Mouse (Mus musculus): Measurements from ENCODE around the gene Shld1. TPM values are rescaled to one million over a fixed set of nuclear protein-coding genes. Genes with fewer than 3 reads are reported as not detected.

Shld1 gene
- 10 to 100 TPM; 33.2 to 39.7 TPM for total RNA-seq (2021)
- long read RNA-seq, experiment 1, partial matches to known transcripts = 22 of 52 reads
- long read RNA-seq, experiment 1, other reads (novel, unspliced or antisense) = 24 of 52 reads
- long read RNA-seq, experiment 2, partial matches to known transcripts = 22 of 25 reads
- long read RNA-seq, experiment 2, other reads (novel, unspliced or antisense) = 1 of 25 reads

GRCm38 (mm10) chr2:132686756-132687737, at the start of gene Shld1:
Gene Shld1, plus strand, starts transcription at chr2:132686931.
- peak; percentile 84 to 90 for DNase-seq
- intact Hi-C loops (cut with DNase I) = loop anchor here (2.0 to 5.0 kb wide), 2 partner anchors 45 to 108 kb away; no protein-coding TSS in a partner anchor

- no peak for DNase-seq
- intact Hi-C loops (cut with DNase I) = no loop called here
Measured at GRCm38 (mm10) chr2:132638306-132638705, 48.4 kb upstream of the Shld1 start.

GRCm38 (mm10) chr2:132639337-132639736, 47.4 kb upstream of the Shld1 start:
- intact Hi-C loops (cut with DNase I) = no loop called here

DNA sequence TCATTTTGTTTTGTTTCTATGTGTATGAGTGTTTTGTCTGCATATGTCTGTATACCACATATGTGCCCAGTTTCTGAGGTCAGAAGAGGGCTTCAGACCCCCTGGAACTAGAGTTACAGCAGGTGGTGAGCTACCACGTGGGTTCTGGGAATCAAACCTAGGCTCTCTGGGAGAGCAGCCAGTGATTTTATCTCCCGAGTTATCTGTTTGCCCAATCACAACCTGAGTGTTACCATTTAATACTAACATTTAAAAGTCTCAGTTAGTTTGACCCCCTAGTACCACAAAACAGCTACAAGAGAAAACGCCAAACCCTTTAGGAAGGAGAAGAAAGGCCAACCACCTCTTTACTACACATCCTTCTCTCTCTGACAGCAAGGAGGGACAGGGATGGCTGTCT, 45.5 kb upstream of the Shld1 start:
- no peak for DNase-seq
- intact Hi-C loops (cut with DNase I) = loop anchor here (5.0 kb wide), 1 partner anchor 46 kb away; the partner anchor contains the start of gene Shld1

More at GRCm38 (mm10) chr2:132639337-132639736, 47.4 kb upstream of the Shld1 start:
- peak; percentile 5 to 21 for DNase-seq

DNA sequence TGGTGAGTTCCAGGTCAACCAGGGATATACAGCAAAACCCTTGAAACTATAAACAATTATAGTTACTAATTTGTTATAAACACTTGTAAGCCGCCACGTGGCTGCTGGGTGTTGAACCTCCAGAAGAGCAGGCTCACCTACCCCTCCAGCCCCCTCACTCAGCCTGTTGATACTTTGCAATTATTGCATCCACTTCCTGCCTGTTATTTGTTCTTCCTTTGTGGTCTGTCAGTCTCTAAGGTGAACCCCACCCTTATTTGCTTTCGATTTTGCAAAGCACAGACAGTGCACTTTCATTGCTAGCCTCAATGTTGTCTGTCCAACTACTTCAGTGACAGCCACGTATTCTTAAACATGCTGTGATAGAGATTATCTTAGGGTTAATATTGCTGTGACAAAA, 43.6 kb upstream of the Shld1 start:
- intact Hi-C loops (cut with DNase I) = loop anchor here (5.0 kb wide), 1 partner anchor 44 kb away; the partner anchor contains the start of gene Shld1
- no peak for DNase-seq

DNA sequence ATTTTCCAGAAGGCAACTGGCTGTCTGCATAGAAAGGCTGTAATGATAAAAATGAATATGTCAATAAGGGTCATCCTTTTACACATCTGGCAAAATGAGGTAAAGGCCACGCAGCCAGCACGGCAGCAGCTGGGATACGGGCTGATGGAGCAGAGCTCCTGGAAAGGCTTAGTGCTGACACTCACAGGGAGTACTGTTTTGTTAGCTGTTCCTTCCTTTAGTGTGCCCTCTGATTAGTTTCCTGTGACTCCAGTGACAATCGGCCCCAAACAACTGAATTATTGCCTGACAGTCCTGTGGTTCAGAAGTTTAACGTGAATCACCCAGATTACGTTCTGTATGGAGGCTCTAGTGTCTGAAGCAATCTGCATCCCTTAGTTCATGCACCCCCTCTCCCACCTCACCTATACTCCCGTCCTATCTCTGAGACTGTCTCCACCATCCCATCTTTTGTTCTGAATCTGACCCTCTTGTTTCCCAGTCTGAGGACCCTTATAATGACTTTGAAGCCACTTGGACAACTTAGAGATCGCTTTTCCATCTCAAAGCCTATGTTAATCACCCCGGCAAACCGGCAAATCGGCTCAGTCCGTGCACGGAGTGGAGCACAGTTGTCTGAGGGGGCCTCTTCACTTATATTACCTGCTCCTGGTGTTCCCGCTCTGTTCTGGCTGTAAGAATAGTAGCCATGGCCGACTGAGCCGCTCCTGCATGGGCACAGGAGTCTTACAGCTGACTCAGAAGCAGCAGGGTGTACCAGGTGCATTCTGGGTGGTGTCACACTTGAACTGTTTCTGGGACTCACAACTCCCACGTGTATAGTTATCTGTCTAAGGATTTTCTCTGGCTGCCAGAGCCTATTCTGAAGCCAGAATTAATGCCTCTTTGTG, 39.6 kb upstream of the Shld1 start:
- intact Hi-C loops (cut with DNase I) = no loop called here
- DNase-seq = no peak

GRCm38 (mm10) chr2:132649352-132649870, 37.3 kb upstream of the Shld1 start:
- no peak for DNase-seq
- intact Hi-C loops (cut with DNase I) = no loop called here

- no peak for DNase-seq
- intact Hi-C loops (cut with DNase I) = no loop called here
Measured at GRCm38 (mm10) chr2:132650546-132650945, 36.2 kb upstream of the Shld1 start.

GRCm38 (mm10) chr2:132652476-132652875, 34.3 kb upstream of the Shld1 start:
- no peak for DNase-seq
- intact Hi-C loops (cut with DNase I) = no loop called here

GRCm38 (mm10) chr2:132654834-132655495, 31.8 kb upstream of the Shld1 start:
- intact Hi-C loops (cut with DNase I) = no loop called here
- no peak for DNase-seq

GRCm38 (mm10) chr2:132657186-132657585, 29.5 kb upstream of the Shld1 start:
- no peak for DNase-seq
- intact Hi-C loops (cut with DNase I) = no loop called here

- no peak for DNase-seq
- intact Hi-C loops (cut with DNase I) = no loop called here
Measured at GRCm38 (mm10) chr2:132658412-132659120, 28.2 kb upstream of the Shld1 start.

- no peak for DNase-seq
- intact Hi-C loops (cut with DNase I) = no loop called here
Measured at GRCm38 (mm10) chr2:132669091-132669490, 17.6 kb upstream of the Shld1 start.

GRCm38 (mm10) chr2:132670290-132670689, 16.4 kb upstream of the Shld1 start:
- DNase-seq = no peak
- intact Hi-C loops (cut with DNase I) = no loop called here

GRCm38 (mm10) chr2:132672121-132672520, 14.6 kb upstream of the Shld1 start:
- intact Hi-C loops (cut with DNase I) = no loop called here
- DNase-seq = no peak

DNA sequence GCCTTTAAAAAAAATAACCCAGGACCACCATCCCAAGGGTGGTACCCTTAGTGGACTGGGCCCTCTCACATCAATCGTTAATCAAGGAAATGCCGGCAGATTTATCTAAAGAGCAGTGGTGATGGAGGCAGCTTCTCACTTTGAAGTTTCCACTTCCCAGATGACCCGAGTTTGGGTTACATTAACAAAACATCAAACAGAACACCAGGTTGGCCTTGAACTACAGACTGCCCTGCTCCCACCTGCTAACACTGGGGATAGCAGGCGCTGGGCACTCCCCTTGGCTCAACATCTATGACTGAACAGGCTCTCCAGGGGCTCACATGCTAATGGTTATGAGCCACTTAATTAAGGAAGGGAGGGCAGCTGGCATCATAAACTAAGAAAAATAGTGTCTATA, 10.6 kb upstream of the Shld1 start:
- no peak for DNase-seq
- intact Hi-C loops (cut with DNase I) = no loop called here

DNA sequence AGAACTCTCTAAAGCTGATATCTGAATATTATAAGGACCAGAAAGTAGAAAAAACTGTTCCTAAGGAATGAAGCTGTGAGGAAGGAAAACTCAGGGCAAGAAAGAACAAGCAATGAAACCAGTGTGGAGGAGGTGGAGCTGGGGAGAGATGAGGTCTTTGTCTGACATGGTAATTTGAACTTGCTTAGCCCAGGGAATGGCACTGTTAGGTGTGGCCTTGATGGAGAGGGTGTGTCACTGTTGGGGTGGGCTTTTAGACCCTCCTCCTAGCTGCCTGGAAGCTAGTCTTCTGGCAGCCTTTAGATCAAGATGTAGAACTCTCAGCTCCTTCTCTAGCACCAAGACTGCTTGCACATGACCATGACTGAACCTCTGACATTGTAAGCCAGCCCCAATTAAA, 1.7 kb upstream of the Shld1 start:
- DNase-seq = no peak
- intact Hi-C loops (cut with DNase I) = loop anchor here (5.0 kb wide), 1 partner anchor 43 kb away; no protein-coding TSS in a partner anchor

DNA sequence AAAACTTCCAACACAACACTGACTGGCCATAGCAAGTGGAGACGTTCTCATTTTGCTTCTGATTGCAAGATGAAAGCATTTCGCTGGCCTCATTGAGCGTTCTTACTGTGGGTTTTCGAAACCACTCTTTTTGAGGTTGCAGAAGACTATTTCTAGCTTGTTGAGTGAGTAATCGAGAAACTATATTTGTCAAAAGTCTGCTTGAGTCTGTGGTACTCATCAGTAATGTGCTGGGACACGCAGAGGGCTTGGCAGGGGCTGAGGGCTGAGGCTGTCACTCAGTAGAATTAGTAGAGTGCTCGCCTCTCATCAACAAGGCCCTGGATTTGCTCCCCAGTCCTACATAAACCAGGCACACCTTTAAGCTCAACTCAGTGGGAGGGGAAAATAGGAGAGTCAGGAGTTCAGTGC, 1.9 kb downstream of the Shld1 start:
- DNase-seq = no peak
- intact Hi-C loops (cut with DNase I) = loop anchor here (5.0 kb wide), 1 partner anchor 46 kb away; no protein-coding TSS in a partner anchor

GRCm38 (mm10) chr2:132689188-132689568, 2.4 kb downstream of the Shld1 start:
- intact Hi-C loops (cut with DNase I) = loop anchor here (5.0 kb wide), 1 partner anchor 47 kb away; no protein-coding TSS in a partner anchor
- DNase-seq = no peak
